Mouse (Mus musculus) intestine, embryonic 16.5 days (tissue): ENCODE measurements around the gene Cacna1a. TPM values are rescaled to one million over a fixed set of nuclear protein-coding genes. Genes with fewer than 3 reads are reported as not detected.

Source experiments
- ATAC-seq: fragments of 200-750 bp; cut with Nextera tagmentation; 2 replicates; pipeline ENCODE4 v1.8.0; 2017; ENCODE audit warnings: moderate TSS enrichment, moderate library complexity
- H3K27ac ChIP-seq: fragments of 300-500 bp; sonication (generic); 2 replicates; pipeline ENCODE4 v1.5.1; 2014; ENCODE audit warnings: mild to moderate bottlenecking, low read length
- H3K27me3 ChIP-seq: fragments of 300-500 bp; sonication (generic); replicated peaks from 2 replicates; pipeline ENCODE4 v1.6.1; 2014; ENCODE audit warnings: low read length, control low read depth, mixed read lengths; ENCODE audit not compliant: control insufficient read depth, insufficient read depth
- H3K36me3 ChIP-seq: fragments of 300-500 bp; sonication (generic); 2 replicates; pipeline ENCODE4 v1.6.1; 2014; ENCODE audit warnings: low read length, control low read depth; ENCODE audit not compliant: control insufficient read depth, insufficient read depth
- H3K4me1 ChIP-seq: fragments of 300-500 bp; sonication (generic); 2 replicates; pipeline ENCODE4 v1.6.1; 2014; ENCODE audit warnings: low read length, control low read depth, mixed read lengths; ENCODE audit not compliant: control insufficient read depth, insufficient read depth
- H3K4me2 ChIP-seq: fragments of 300-500 bp; sonication (generic); 2 replicates; pipeline ENCODE4 v1.6.1; 2014; ENCODE audit warnings: low read depth, low read length, control low read depth
- H3K4me3 ChIP-seq: fragments of 300-500 bp; sonication (generic); 2 replicates; pipeline ENCODE4 v1.5.1; 2014; ENCODE audit warnings: mild to moderate bottlenecking, low read length
- H3K9ac ChIP-seq: fragments of 300-500 bp; sonication (generic); 2 replicates; pipeline ENCODE4 v1.6.1; 2014; ENCODE audit warnings: low read depth, low read length
- H3K9me3 ChIP-seq: fragments of 300-500 bp; sonication (generic); 2 replicates; pipeline ENCODE4 v1.6.1; 2016; ENCODE audit warnings: low read length, control low read depth; ENCODE audit not compliant: control insufficient read depth
- WGBS: fragments of 180-500 bp; shearing (Covaris S2); extraction: QIAGEN DNeasy Blood & Tissue Kit; methylation state at CpG from one replicate; pipeline ENCODE4 v1.1.7; 2014; 5-methylcytosine and 5-hydroxymethylcytosine counted together
- polyA plus RNA-seq: library from polyadenylated mRNA; unstranded; fragments of >200 nt; fragmentation: Nextera tagmentation; extraction: Ambion mirVana; gene quantifications from 2 replicates; pipeline ENCODE4 v1.2.1, GENCODE M21; 2015

Gene Cacna1a
- polyA plus RNA-seq, 1 experiment from 2014 or later: 2.5 TPM

DNA sequence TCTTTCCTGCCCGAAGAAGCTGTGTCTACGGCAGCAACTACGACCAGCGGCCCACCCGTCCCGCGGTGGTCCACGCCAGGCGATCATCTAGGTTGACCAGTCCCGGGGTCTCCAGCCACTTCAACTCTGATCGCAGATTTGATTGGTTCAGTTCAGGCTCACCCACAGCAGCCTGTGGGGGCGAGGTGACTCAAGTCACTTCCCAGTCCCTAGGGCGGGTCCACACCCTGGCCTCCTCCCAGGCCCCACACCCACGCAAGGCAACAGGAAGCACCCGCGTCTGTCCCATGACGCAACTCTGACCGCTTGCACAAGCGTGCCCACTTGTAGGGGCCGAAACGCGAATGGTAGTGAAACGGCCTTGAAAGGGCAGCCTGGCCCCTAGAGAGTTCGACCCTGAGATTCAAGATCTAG lies 273.2 kb downstream of the Cacna1a start:
- peak overlapping the region; percentile 77 for H3K4me2 ChIP-seq
- peaks cover 41% of the 10 kb centered on the region for H3K4me1 ChIP-seq
- no peaks in the 10 kb centered on the region for H3K36me3 ChIP-seq
- under 1% methylated on average over 24 of the region's 24 CpGs for WGBS
- ATAC-seq: peak; percentile 50
- H3K27me3 ChIP-seq: no peaks in the 10 kb centered on the region
- no peaks in the 10 kb centered on the region for H3K9me3 ChIP-seq
- H3K9ac ChIP-seq: peak overlapping the region; percentile 88
- H3K4me3 ChIP-seq: peak overlapping the region; percentile 75
- H3K27ac ChIP-seq: peak overlapping the region; percentile 97

DNA sequence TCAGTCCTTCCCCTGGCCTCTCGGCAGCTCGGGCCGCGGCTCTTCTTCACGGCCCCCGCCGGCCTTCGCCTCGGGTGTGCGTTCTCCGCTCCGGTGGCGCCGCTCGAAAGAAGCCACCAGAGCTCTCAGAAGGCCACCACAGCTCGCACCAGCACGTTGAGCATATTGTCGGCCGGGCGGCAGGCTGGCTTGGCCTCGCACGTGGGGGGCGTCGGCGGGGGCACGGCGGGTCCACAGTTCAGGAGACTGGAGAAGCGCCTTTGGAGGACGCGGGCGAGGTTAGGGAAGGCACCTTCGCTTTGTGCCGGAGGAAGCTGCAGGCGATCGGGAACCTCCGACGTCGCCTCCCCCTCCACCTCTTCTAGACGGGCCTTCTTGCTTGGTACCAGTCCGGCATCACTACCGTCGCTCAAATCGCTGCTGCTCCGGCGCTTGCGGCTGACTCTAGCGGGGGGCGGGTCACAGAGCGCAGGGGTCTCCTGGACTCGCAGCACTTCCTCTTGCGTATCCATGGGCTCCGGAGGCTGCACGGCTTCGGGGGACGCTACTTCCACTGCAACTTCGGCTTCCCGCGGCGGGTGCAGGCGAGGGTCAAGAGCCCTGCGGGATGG lies 273.8 kb downstream of the Cacna1a start:
- ATAC-seq: no peak
- WGBS: under 1% methylated on average over 61 of the region's 61 CpGs
- Histone ChIP-seq H3K27me3 (no peaks in the 10 kb centered on the region), H3K27ac (peak overlapping the region; percentile 97), H3K4me2 (peak overlapping the region; percentile 77), H3K36me3 (no peaks in the 10 kb centered on the region), H3K4me3 (peak overlapping the region; percentile 75), H3K4me1 (peaks cover 39% of the 10 kb centered on the region), H3K9ac (peak overlapping the region; percentile 88), H3K9me3 (no peaks in the 10 kb centered on the region)

DNA sequence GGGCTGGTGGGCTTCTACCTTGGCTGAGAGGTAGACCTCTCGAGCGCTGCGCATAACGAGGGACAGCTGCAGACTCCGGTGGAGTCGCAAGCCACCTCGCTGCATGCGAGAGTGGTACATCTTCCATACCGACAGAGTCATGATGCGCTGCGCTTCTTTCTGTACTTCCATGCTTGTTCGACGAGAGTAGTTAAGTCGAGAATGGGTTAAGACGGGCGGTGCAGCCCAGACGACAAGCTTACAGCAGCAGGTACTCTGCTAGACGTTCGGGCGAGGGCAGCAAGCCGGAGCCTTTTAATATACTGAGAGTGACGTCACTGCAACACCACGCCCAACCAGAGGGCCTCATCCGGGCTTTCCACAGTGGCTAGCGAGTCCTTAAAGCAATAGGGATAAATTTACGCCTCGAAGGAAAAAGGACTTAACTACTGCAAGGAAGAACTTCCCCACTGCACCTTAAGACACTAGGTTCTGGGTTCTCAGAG lies 274.4 kb downstream of the Cacna1a start, which contains the start of gene Ier2:
Gene Ier2 (minus strand): TSS at position 272 of the 485 bp plus-strand sequence.
- Histone ChIP-seq H3K4me2 (peak within 1 kb of the TSS; percentile 77), H3K4me1 (peaks cover 36% of the 10 kb centered on the region)
- under 1% methylated on average over 27 of the region's 27 CpGs for WGBS

DNA sequence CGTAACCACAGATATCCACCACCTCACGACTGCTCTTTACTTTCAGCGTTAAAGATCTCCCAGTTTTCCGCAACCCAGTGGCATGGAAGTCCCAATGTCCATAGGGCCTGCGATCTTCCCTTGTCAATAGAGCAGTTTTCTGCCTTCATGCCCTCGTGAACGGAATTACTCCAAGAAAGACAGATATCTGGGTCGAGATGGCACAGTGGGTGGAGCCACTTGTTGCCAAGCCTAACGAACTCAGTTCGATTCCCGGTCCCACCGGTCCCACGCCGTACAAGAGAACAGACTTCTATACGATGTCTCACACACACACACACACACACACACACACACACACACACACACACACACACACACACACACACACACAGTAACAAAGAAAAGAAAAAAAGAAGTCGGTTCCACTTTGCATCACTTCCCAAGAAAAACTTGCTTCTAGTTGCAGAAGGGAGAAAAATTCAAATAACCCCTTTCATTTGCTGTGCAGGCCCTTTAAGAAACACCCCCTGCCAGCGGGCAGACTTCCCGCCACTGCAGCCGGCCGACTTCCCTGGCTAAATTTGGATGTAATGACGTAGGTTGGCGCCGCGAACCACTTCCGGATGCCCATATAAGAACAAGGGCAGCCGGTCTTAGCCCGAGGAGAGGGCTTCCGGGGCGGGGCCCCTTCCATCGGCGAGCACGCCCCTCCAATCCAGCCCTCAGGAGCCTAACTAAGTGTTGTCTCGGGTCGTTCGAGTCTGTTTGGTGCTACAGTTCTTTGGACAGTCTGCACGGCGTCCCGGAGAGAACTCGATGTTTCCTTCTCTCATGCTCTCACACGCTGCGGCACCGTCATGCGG lies 275.5 kb downstream of the Cacna1a start:
- 3% methylated on average over 43 of the region's 43 CpGs for WGBS
- Histone ChIP-seq H3K36me3 (no peaks in the 10 kb centered on the region), H3K9ac (peak overlapping the region; percentile 77), H3K27me3 (no peaks in the 10 kb centered on the region), H3K4me1 (peaks cover 27% of the 10 kb centered on the region), H3K9me3 (no peaks in the 10 kb centered on the region), H3K4me2 (peak overlapping the region; percentile 77), H3K27ac (peak overlapping the region; percentile 98), H3K4me3 (peak overlapping the region; percentile 75)
- peak; percentile 75 for ATAC-seq

More for the DNA sequence above, 274.4 kb downstream of the Cacna1a start, which contains the start of gene Ier2:
- no peaks in the 10 kb centered on the region for H3K9me3 ChIP-seq
- H3K36me3 ChIP-seq: no peaks in the 10 kb centered on the region
- peak within 1 kb of the TSS; percentile 97 for H3K27ac ChIP-seq
- peak; percentile 66 for ATAC-seq
- peak within 1 kb of the TSS; percentile 88 for H3K9ac ChIP-seq
- H3K27me3 ChIP-seq: no peaks in the 10 kb centered on the region
- H3K4me3 ChIP-seq: peak within 1 kb of the TSS; percentile 75

DNA sequence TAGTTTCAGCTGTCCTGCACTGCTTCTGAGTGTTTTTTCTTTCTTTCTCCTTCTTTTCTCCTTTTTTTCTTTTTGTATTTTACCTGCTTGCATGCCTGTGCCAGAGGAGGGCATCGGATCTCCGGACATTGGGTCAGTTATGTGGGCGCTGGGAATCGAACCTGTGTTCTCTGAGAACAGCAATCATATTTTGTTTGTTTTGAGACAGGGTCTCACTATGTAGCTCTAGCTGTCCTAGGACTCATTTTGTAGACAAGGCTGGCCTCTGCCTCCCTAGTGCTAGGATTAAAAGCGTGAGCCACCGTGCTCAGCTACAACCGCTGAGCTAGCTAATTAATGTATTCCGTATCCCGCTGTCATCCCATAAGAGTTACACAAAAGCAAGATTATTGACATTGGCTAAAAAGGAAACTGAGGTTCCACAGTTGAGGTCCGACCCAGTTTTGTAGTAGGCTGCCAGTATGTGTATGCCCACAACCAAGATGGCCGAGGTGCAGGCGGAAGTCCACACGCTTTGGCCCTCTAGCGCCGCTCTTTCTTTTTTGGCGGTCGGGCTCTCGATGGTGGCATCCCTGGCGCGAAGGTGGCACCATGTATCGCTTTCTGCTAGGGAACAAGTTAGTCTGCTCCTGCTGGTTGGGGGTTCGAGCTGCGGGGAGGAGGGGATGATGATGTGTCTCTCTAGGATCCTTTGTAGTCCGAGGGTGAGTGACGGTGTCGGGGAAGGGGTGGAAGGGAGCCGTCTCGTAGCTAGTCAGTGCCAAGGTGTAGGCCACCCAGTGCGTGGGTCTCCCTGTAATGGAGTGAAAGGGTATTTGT lies 276.5 kb downstream of the Cacna1a start:
- no peaks in the 10 kb centered on the region for H3K27me3 ChIP-seq
- peak overlapping the region; percentile 77 for H3K4me2 ChIP-seq
- no peaks in the 10 kb centered on the region for H3K36me3 ChIP-seq
- peak overlapping the region; percentile 77 for H3K9ac ChIP-seq
- H3K9me3 ChIP-seq: no peaks in the 10 kb centered on the region
- WGBS: under 1% methylated on average over 29 of the region's 29 CpGs
- peaks cover 18% of the 10 kb centered on the region; the same call in 1 of the 2 replicates for H3K4me1 ChIP-seq
- H3K27ac ChIP-seq: peak overlapping the region; percentile 98
- peak; percentile 31 for ATAC-seq
- peak overlapping the region; percentile 75 for H3K4me3 ChIP-seq

DNA sequence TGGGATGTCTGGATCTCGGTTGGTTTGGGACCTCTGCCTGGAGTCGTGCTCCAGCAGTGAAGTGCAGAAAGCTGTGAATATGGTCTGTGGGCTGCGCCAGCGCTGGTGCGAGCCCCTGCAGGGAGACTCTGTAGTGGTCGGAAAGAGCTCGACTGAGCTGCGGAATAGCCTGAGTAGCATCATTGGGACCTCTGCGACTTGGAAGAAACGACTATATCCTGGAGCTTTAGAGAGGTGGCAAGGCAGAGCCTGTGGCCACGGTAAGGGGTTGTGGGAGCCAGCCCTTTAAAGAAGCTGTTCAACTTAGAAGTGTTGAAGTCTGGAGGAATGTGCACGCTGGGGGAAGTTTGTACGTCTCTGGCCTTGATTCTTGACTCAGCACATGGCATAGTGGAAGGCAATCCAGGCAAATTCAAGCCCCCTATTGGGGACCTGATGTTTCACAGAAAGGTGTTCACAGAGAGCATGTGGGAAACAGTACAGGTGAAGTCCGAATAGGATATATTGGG lies 277.2 kb downstream of the Cacna1a start:
- peak overlapping the region; percentile 75 for H3K4me3 ChIP-seq
- peak overlapping the region; percentile 77 for H3K9ac ChIP-seq
- peak overlapping the region; percentile 77 for H3K4me2 ChIP-seq
- WGBS: 2% methylated on average over 14 of the region's 14 CpGs
- peak; percentile 1; the same call in 1 of the 2 replicates for ATAC-seq
- H3K4me1 ChIP-seq: peaks cover 19% of the 10 kb centered on the region
- no peaks in the 10 kb centered on the region for H3K9me3 ChIP-seq
- no peaks in the 10 kb centered on the region for H3K27me3 ChIP-seq
- H3K36me3 ChIP-seq: no peaks in the 10 kb centered on the region
- peak overlapping the region; percentile 67 for H3K27ac ChIP-seq

DNA sequence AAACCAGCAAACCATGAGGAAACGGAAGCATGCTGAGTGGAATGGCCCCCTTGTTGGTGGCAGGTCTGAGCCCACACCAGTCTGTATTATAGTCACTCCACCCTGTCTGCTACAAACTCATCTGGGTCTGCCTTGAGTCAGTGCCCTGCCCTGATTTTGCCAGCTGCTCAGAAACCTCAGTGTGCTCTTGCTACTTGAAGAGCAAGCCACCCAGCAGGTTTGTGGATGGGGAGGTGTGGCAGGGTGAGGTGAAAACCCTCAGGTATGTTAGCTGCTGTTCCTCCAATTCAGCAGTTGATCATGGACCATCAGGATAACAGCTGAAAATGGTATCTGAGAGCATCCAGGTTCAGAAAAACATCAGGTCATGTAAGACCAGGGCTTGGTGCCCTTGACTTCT lies 279.8 kb downstream of the Cacna1a start:
- no peak for ATAC-seq
- no peaks in the 10 kb centered on the region for H3K27me3 ChIP-seq
- no peak overlapping the region for H3K4me2 ChIP-seq
- no peak overlapping the region for H3K27ac ChIP-seq
- H3K4me1 ChIP-seq: peaks cover 14% of the 10 kb centered on the region
- 65% methylated on average over 1 of the region's 1 CpGs for WGBS
- H3K9ac ChIP-seq: no peak overlapping the region
- peaks cover 3% of the 10 kb centered on the region; the same call in 1 of the 2 replicates for H3K36me3 ChIP-seq
- H3K9me3 ChIP-seq: no peaks in the 10 kb centered on the region
- H3K4me3 ChIP-seq: no peak overlapping the region

DNA sequence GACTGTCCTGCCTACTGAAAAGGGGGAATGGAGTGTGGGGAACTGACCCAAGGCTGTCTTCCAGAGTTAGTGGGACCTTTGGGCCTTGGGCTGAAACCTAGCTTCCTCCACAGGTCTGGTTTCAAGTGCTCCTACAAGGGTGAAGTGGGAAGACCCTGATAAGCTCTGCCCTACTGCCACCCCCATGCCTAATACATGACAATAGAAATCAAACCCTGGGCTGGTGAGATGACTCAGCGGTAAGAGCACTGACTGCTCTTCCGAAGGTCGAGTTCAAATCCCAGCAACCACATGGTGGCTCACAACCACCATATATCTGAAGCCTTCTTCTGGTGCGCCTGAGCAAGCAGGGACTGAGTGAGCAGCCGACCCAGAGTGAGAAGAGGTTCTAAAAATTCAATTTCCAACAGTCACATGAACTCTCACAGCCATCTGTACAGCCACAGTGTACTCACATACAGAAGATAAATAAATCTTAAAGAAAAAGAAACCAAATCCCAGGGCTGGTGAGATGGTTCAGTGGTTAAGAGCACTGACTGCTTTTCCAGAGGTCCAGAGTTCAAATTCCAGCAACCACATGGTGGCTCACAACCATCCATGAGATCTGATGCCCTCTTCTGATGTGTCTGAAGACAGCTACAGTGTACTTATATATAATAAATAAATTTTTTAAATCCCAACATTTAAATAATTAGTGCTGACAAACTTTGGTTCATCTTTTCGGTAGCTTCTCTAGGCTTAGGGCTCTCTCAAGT lies 280.7 kb downstream of the Cacna1a start:
- Histone ChIP-seq H3K27ac (no peak overlapping the region), H3K36me3 (peaks cover 3% of the 10 kb centered on the region; the same call in 1 of the 2 replicates)
- 83% methylated on average over 6 of the region's 6 CpGs for WGBS

More for the DNA sequence above, 280.7 kb downstream of the Cacna1a start:
- H3K4me3 ChIP-seq: no peak overlapping the region
- H3K27me3 ChIP-seq: no peaks in the 10 kb centered on the region
- no peak overlapping the region for H3K4me2 ChIP-seq
- H3K9ac ChIP-seq: no peak overlapping the region
- peaks cover 11% of the 10 kb centered on the region for H3K4me1 ChIP-seq
- no peaks in the 10 kb centered on the region for H3K9me3 ChIP-seq
- ATAC-seq: no peak
